Mouse (Mus musculus) thymus, postnatal 25 days (tissue): ENCODE data around the gene Cmtm5.

Experiments
- DNase-seq: peaks from one replicate; pipeline ENCODE4 v3.0.0; 2022

Cmtm5 gene

DNA sequence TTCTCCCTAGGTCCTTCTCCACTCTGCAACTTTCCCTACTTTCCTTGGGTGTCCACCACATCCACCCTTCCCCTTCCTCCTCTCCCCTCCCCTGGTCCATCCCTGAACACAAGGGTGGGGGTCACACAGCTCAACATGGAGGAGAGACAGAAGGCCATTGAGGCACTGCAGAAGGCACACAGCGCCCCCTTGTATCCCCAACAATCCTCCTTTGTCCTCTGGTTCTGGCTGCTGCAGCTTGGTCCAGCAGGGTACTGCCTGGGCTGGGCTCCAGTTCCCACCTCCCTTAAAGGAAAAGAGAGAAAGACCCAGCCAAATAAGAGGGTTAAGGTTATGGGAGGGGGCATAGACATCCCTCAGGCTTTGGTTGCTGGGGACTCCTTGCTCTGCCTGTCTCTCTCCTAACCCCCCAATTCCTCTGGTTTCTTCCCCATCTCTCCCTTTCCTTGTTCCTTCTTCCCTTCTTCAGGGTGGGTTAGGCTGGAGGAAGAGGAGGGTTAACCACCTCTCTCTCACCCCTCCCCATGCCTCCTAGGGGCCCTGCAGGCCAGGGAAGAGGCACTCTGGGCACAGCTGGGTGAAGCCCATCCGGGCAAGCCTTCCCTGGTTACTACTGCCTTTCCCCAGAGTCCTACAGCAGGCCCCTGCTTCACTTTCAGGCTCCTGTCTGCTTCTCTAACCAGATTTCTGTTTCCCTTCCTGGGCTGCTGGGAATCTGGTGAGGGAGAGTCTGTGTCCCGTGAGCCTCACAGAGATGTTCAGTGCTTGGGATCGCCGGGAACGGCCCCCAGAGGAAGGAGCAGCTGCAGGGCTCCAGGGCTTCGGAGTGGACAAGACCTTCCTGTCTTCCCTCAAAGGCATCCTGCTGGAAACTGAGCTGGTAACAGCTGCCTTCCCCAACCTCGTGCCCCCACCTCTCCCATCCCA is at the start of gene Cmtm5:
Gene Cmtm5 (plus strand): TSS at position 358 of the 927 bp plus-strand sequence.
- DNase-seq = no peak

DNA sequence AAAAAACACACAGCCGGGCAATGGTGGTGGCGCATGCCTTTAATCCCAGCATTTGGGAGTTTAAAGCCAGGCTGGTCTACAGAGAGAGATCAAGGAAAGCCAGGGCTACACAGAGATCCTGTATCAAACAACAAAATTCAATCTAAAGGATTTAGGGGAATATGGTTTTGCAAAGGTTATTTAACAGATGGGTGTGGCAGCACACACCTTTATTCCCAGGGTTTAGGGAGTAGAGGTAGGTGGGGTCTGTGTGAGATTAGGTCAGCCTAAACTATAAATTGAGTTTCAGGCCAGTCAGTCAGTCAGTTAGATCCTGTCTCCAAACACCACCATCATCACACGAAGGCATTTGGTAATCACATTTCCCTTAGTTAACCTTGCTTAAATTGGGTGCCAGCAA is 43.9 kb upstream of the Cmtm5 start, which contains the start of gene Pabpn1:
Gene Pabpn1 (plus strand): TSS at position 301 of the 400 bp plus-strand sequence.
- no peak for DNase-seq

DNA sequence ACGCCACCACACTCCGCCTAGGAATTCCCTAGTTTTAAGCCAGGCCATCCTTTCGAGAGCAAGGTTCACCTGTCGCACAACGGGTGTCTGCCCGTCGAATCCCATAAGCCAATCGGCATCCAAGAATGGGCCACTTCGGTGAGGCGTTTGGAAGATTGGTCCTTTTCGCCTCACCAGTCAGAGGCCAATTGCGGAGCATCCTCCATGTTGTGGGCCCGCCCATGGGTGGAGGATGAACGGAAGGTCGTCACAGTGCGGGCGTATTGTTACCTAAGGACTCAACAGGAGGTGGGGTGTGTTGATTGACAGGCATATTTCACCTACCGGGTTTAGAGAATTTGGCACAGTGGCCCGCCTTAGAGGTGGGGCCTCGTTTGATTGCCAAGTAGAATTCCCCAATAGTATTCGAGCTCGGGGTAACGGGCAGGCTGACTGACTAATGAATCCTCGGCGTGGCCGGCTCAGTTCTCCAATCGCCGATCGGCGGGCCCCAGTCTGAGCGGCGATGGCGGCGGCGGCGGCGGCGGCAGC is 42.3 kb upstream of the Cmtm5 start:
- peak; percentile 97 for DNase-seq

DNA sequence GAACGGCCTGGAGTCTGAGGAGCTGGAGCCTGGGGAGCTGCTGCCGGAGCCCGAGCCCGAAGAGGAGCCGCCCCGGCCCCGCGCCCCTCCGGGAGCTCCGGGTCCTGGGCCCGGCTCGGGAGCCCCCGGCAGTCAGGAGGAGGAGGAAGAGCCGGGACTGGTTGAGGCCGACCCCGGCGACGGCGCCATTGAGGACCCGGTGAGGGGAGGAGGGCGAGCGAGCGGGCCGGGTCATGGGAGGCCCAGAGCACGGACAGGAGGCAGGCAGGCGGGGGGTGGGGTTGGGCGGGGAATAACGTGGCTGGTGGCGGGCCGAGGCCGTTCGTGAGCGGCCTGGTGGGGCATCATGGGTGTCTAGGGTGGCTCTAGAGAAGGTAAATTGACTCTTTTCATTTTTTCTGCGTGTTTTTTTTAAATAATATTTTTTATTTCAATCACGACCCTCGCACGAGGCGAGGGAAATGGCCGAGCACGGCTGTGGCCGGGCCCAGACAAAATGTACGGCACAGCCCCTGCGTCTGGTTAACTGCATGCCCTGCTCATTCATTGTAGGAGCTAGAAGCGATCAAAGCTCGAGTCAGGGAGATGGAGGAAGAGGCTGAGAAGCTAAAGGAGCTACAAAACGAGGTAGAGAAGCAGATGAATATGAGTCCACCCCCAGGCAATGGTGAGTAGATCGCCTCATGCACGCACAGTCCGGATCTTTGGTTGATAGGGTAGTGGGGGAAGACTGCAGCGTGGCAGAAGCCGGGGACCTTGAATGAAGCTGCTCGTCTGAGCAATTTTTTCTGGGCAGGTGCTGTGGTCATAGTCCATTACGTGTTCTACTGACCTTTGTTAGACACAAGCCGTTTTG is 41.5 kb upstream of the Cmtm5 start:
- DNase-seq = peak; percentile 66

DNA sequence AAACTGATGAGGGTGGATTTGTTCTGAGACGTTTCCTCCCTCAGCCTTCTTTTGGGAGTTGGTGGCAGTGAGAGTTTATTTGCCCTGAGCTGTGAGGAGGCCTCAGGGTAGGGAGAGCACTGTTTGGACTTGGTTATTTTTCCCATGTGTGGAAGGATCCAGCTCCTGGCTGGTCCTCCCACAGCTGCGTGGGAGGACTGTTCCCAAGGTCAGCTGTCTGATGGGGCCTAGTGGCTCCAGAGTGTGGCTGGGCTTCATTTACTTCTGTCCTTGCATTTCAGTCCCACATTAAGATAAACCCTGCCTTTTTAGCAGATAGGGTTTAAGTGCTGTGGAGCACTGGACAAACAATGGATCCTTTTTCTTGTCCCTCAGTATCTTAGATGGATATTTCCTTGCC is 38.6 kb upstream of the Cmtm5 start:
- no peak for DNase-seq

DNA sequence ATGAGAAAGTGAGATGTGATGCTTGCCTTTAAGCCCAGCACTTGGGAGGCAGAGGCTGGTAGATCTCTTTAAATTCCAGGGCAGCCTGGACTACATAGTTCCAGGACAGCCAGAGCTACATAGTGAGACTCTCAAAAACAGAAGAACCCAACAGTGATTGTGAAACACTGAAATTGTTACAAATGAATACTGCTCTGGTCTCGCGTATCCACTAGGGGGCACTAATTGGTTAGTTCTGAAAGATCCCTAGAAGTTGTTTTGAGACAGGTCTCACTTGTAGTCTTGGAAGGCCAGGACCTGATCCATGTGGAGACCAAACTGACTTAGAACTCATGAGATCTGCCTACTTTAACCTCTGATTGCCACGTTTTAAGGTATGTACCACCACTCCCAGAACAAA is 35.7 kb upstream of the Cmtm5 start:
- DNase-seq = peak; percentile 61

DNA sequence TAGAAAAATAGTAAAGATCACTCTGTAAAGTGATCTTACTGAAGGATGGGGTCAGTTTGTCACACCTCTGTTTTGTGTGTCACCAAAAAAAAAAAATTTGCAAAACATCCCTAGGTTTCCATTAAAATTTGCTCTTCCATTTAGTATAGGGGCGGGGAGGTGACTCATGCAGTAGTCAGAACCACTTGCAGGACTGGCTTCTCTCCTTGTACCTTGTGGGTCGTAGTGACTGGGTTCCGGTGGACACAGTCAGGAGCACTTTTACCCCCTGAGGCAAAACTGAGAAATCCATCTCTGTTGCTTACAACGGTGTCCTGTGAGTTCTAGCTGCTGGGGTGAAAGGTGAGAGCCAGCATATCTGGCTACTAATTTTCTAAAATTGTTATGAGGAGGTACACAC is 32.4 kb upstream of the Cmtm5 start:
- no peak for DNase-seq

DNA sequence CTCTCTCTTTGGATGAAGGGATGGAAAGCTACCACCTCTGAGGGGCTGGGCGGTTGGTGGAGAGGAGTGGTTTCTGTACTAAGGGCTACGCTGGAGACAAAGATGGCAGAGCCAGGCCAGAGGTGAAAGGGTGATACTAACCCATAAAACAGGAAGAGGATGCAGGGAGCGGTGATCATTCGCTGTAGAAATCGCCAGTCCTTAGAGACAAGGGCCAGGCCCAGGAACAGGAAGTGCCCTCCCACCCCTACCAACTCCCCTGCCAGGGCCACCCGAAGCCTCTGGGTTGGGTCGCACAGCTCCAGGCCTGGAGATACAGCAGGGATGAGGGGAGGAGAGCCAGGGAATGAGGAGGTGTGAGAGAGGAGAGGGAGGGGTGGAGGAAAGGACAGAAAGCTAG is 27.4 kb upstream of the Cmtm5 start:
- no peak for DNase-seq

DNA sequence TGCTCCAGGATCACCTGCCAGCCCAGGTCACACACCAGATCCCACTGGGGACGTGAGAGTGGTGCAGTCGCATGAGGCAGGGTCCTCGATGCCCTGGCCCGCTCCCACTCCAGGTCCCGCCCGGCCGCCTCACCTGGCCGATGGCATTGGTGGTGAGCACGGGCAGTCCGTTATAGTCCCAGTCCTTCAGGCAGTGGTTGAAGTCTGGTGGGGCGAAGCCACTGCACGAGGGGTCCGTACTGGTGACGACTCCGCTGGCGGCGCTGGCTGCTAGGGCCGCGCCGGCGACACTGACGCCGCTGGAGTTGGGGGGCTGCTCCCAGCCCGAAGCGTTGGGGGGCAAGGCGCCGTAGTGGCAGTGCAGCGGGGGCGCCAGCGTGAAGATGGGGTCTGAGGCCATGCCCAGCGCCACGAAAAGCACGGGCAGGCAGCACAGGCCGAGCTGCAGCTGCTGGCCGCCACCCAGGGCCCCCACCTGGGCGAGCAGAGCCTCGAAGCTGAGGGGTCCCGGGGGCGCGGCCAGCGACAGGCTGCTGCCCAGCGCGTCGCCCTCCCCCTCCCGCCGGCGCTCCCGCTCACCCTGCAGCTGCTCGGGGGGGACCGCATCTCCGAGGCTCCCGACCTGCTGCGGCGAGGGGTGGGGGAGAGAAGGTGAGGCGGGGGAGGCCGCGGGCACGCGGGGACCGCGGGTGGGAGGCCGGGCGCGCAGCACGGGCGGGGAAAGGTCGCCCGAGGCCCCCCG is 23.8 kb upstream of the Cmtm5 start:
- peak; percentile 14 for DNase-seq

DNA sequence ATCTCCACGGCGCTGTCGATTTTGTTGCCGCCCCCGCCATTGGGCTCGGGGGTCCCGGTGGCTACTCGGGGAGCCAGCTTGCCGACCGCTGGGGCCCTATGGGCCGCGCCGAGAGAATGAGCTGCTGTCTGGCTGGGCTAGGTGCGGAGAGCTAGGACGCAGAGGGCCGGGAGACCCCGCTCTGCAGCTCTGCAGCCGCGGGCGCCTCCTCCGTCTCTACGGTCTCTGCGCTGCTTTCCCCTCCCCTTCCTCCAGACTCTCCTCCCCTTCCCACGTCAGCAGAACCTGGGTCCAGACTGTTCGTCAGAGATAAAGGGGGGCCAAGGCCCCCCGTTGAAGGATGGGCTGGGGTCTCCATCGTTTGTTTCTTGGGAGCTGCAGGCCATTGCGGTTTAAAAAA is 23.2 kb upstream of the Cmtm5 start, which contains the start of gene Slc22a17:
Gene Slc22a17 (minus strand): TSS at position 247 of the 400 bp plus-strand sequence.
- peak; percentile 45 for DNase-seq

DNA sequence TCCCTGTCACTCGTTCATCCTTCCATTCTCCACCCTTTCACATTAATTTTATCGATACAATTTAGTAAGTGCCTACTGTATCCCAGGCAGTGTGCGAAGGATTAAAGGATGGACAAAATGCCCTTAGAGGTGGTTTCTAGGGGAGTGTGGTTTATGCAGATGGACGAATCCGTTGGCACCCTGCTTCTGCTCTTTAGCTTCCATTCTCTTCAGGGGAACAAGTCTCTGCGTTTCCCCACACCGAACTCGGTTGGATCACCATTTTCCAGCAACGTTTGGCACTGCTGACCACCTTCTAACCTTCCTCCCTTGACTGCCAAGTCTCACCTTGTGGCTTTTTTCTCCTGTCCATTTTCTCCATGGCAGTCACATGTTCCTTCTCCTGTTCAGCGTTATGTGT is 22.7 kb upstream of the Cmtm5 start:
- DNase-seq = no peak

DNA sequence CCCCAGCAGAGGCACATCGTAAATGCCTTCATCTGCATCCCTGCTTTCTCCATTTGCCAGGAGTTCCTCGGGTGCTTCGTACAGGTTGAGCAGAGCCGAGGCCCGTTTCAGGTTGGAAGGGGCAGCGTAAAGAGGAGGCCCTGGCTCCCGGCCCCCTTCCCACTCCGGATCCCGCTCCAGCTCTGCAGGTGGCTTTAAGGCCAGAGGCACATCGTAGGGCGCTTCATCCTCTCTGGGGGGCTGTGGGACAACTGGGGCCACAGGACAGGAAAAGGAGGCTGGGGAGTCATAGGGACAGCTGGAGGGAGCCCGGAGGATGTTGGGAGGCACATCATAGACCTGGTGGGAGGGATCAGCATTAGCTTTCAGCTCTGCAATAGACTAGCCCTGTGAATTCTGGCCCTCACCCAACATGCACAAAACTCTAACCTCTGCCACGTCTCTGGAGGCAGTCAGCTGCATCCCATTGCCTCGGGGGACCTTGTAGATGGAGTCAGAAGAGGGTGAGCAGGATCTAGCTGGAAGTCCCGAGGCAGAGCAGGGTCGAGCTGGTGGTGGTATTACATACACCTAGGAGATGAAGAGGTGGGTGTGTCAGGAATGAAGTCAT is 15.9 kb upstream of the Cmtm5 start:
- no peak for DNase-seq

DNA sequence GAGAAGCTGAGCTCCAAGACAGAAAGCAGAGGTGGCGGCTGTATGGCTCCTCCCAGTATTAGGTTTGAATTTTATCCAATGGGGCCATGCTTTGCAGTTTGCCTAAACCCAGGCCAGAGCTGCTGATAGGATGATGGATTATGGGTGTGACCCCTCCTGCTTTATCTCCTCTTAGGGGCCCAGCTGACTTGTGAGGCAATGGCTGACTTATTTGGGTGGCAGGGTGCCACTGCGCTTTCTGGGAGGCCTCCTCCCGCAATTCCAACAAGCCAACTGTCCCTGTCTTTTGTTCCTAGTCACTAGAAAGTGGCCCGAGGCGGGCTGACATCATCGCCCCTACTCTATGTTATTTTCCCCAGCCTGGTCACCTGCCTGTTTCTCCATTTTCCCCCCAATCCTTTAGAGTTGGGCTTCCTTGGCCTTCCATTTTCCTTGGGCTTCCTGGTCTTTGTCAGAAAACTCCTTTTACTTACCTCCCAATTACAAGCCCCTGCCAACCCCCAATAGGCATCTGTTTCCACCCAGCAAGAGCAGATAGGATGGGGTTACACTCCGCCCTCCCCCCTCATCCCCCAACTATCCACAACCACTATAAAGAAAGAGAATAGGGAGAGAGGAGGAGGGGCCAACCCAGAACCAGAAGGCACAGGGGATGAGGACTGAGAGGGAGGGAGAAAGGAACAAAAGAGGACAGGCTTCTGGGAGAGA is 11.3 kb upstream of the Cmtm5 start:
- no peak for DNase-seq

DNA sequence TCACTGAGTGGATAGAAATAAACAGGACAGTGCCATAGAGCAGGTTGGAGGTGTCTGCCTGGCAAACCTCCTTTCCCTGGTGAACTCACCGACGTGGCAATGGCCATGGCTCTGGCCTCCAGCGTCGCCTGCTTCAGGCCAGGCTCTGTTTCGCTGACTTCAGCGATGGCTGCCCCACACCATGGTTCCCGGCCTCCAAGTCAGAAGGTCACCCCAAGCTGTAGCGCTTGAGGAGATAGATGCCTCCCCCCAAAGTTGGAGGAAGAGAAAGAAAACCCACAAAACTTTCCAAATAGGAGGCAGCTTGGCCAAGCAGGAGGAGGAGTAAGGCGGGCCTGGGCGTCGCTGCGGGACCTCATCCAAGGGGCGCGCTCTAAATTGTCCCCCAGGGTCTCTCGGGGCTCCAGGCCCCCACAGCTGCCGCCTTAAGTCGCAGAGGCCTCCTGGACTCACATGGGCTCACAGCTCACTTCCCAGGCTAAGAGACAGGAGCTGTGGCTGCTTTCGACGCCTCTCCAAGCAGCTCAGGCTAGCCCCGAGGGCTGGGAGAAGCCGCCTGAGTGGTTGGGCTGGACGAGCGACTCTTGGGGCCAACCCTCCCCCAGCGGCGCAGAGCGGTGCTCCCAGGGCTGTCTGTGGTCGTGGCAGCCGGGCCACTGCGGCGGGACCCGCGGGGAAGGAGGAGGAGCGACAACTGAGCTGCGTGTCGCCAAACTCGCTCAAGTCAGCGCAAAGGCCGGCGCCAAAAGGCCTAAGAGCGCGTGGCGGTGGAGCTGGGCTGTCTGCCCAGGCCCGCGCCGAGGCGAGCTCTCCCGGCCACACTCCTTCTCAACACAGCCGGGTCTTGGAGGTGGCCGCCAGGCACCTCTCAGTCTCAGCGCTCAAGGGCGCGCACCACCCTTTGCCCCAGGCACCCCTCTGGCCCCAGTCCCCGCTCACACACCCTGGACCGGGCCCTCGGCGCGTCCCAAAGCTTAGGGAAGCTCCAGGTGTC is 10.4 kb upstream of the Cmtm5 start, which contains the start of gene Efs:
Gene Efs (minus strand): TSS at position 778 of the 994 bp plus-strand sequence.
- no peak for DNase-seq

DNA sequence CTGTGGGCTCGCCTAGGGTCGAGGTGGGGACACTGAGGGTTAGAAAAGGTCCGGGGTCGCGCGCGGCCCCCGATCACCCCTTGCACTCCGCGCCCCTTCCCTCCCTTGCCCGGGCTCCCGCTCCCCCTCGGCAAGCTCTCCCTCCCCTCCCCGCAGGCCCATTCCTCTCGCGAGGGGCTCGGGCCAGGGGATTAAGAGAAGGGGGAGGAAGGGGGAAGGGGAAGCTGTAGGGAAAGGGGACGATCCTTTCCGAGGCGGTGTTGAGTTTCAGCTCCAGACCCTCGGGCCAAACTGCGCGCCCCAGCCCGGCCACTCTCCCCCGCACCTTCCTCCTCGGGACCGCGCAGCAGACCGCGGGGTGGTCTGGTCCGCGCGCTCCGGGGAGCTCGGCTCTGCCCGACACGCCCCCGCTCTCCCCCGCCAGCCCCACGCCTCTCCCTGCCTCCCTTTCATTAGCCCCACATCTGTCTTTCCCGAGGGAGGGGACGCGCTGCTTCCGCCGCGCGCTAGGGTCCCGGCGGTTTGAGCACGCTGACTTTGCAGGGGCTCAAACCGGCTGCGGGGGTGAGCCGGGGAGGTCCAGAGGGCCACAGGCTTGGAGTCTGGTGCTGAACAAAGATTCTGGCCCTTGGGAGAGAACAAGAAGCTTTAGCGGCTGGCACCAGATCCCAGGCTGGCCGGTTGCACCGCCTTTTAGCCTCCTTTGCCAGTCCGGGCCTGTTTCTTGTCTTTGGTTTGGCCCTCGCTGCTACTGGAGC is 9.5 kb upstream of the Cmtm5 start:
- no peak for DNase-seq

DNA sequence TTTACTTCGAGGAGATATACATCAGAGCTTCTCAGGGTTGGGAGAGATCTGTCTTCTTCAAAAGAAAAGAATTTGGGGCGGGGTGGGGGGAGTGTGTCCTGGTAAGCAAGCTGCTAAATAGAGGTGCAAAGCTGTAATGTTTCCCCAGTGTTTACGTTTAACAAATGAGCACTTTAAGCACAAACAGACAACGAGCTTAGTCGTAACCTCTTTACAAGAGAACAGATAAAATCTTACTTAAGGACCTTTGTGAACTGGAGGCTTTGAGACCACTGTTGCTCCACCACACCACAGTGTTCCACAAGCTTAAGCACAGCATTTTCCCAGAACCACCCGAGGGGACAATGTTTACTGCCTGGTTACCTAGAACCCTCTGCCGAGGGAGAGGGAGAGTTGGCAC is 8.8 kb upstream of the Cmtm5 start:
- DNase-seq = no peak

DNA sequence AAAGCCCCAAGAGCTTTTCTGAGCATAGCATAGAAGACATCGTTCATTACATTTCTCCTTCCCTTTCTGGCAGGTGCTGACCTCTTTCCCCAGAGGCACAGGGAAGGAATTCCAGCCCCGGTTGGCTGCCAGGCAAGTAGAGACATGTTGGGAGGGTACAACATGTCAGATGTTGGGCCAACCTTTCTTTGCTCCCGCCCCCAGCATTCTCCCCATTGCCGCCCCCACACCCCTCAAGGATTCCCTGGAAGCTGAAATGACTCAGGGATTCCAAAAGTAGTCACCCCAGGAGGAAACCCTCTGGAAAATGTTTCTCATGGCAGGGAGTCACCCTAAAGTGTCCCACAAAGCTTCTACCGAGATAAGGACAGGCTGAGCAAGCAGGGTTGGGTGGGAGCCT is 6.3 kb upstream of the Cmtm5 start:
- DNase-seq = no peak

DNA sequence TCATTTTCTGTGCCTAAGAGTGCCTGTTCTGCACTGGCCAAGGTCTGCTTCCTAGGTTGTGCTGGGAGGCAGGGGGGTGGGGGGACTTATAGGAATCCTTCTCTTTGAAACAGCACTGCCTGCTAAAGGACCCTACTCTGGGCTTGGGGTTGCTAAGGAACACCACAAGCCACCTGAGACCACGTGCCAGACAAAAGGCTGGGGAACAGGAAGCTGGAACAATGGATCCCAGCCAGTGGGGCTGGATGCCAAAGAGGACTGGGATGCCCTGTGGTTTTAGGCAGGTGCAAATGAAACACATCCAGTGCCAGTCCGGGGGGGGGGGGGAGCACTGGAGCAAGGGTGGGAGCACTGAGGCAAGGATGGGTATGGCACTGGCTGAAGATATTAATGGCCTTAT is 5.6 kb upstream of the Cmtm5 start:
- no peak for DNase-seq

DNA sequence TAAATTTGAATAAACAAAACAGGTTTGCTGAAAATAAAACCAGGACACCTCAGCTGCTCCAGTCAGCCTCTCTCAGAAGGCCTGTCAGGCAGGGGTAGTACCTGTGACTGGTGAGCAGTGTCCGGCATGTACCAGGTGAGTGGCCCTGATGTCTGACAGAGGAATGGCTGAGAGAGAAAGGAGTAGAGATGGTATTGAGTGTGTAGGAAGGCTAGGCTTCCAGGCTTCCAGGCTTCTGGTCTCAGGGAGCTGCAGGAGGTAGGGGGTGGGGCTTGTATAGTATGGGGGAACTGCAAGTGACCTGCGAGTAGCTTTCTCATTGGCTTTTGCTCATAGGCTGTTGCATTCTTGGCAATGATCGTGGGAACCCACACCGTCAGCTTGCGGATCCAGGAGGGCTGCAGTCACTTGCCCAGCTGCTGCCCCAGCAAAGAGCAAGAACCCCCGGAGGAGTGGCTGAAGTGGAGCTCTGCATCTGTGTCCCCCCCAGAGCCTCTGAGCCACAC is 3.4 kb upstream of the Cmtm5 start, which contains the start of gene Il25:
Gene Il25 (plus strand): TSS at position 51 of the 506 bp plus-strand sequence.
- DNase-seq = no peak
